Mouse (Mus musculus) neural tube, embryonic 15.5 days (tissue): Measurements from ENCODE around the gene Bach1. TPM values are rescaled to one million over a fixed set of nuclear protein-coding genes. Genes with fewer than 3 reads are reported as not detected.
A peak's percentile ranks its signal among the peaks of the same experiment; 100 is the strongest.

ENCODE experiments used
- ATAC-seq: fragments of 200-750 bp; cut with Nextera tagmentation; 2 replicates; pipeline ENCODE4 v1.8.0; 2017; ENCODE audit warnings: mild to moderate bottlenecking, moderate TSS enrichment, moderate library complexity; ENCODE audit not compliant: low FRiP score
- H3K27ac ChIP-seq: fragments of 300-500 bp; sonication (generic); replicated peaks from 2 replicates; pipeline ENCODE4 v1.5.1; 2015; ENCODE audit warnings: mild to moderate bottlenecking, inconsistent platforms
- H3K27me3 ChIP-seq: fragments of 300-500 bp; sonication (generic); replicated peaks from 2 replicates; pipeline ENCODE4 v1.6.1; 2015; ENCODE audit warnings: inconsistent platforms
- H3K36me3 ChIP-seq: fragments of 300-500 bp; sonication (generic); 2 replicates; pipeline ENCODE4 v1.6.1; 2015; ENCODE audit warnings: inconsistent platforms
- H3K4me1 ChIP-seq: fragments of 300-500 bp; sonication (generic); 2 replicates; pipeline ENCODE4 v1.6.1; 2015; ENCODE audit warnings: inconsistent platforms
- H3K4me2 ChIP-seq: fragments of 300-500 bp; sonication (generic); 2 replicates; pipeline ENCODE4 v1.6.1; 2015; ENCODE audit warnings: inconsistent platforms, mild to moderate bottlenecking, moderate library complexity
- H3K4me3 ChIP-seq: fragments of 300-500 bp; sonication (generic); replicated peaks from 2 replicates; pipeline ENCODE4 v1.5.1; 2015; ENCODE audit warnings: mild to moderate bottlenecking, inconsistent platforms
- H3K9ac ChIP-seq: fragments of 300-500 bp; sonication (generic); replicated peaks from 2 replicates; pipeline ENCODE4 v1.6.1; 2015; ENCODE audit warnings: mild to moderate bottlenecking, inconsistent platforms
- H3K9me3 ChIP-seq: fragments of 300-500 bp; sonication (generic); replicated peaks from 2 replicates; pipeline ENCODE4 v1.6.1; 2016; ENCODE audit warnings: inconsistent platforms
- WGBS: fragments of 180-500 bp; shearing (Covaris S2); methylation state at CpG from one replicate; pipeline ENCODE4 v1.1.7; 2015; ENCODE audit warnings: mixed read lengths; 5-methylcytosine and 5-hydroxymethylcytosine counted together
- polyA plus RNA-seq: library from polyadenylated mRNA; unstranded; fragments of >200 nt; fragmentation: Nextera tagmentation; extraction: Ambion mirVana; gene quantifications from 2 replicates; pipeline ENCODE4 v1.2.1, GENCODE M21; 2015

The Bach1 gene
- 15.7 and 20.7 TPM in 2 replicates for polyA plus RNA-seq

DNA sequence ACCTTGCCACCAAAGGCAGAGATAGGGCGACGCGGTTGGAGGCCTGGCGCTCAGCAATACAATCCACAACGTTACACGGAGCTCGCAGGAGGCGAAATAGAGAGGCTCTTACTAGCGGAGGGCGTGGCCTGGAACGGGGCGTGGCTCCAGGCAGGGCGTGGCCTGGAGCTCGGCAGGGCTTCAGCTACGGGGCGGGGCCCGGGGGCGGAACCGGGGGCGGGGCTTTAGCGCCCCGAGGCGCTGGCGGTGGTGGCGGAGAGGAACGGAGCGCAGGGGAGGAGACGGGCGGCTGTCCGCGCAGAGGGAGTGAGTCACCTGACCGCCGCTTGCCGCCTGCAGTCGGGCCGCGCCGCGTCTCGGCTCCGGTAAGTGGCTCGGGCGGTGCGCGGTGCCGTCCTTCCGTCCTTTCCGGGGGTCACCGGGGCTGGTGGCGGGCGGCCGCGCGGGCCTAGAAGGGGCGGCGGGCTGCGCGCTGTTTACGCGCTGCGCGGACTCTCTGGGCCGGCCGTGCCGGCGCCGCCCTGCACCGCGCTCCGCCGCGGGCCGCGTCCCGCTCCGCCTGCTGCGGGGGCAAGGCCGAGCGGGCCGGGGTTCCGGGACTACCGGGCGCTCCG lies at the start of gene Bach1:
Gene Bach1, plus strand, starts transcription at position 254 of the 614 bp plus-strand sequence.
- Histone ChIP-seq H3K36me3 (no peaks in the 10 kb centered on the region), H3K4me2 (peak within 1 kb of the TSS; percentile 73), H3K27me3 (no peaks in the 10 kb centered on the region), H3K4me3 (peak within 1 kb of the TSS; percentile 88), H3K9me3 (no peaks in the 10 kb centered on the region), H3K9ac (peak within 1 kb of the TSS; percentile 89), H3K4me1 (peaks cover 37% of the 10 kb centered on the region), H3K27ac (peak within 1 kb of the TSS; percentile 93)
- under 1% methylated on average over 75 of the region's 84 CpGs for WGBS
- ATAC-seq, result peak; percentile 94

DNA sequence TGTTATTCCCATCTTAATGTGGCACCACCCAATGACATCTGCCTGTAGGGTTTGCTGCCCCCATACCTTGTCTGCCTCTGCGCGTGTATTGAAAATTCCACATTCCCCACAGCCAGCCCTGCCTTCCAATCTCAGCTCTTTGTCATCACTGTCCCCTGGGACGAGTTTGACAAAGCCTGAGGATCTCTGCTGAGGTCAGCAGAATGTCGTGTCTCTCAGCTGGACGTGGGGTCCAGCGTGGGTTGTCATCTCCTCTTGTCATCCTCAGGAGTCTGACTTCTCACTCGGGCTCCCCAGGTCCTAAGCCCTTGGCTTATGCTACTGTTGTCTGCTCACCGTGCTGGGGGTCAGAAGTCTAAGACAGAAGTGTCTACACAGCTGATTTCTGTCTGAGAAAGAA lies 46.4 kb upstream of the Bach1 start:
- no peak overlapping the region for H3K27ac ChIP-seq
- H3K27me3 ChIP-seq, result no peaks in the 10 kb centered on the region
- H3K36me3 ChIP-seq, result no peaks in the 10 kb centered on the region
- no peak overlapping the region for H3K4me2 ChIP-seq
- no peak overlapping the region for H3K9ac ChIP-seq
- no peaks in the 10 kb centered on the region for H3K4me1 ChIP-seq
- WGBS, result 75% methylated on average over 8 of the region's 8 CpGs
- H3K9me3 ChIP-seq, result no peaks in the 10 kb centered on the region
- no peak overlapping the region for H3K4me3 ChIP-seq
- ATAC-seq, result no peak

GRCm38 (mm10) chr16:87652924-87653323 lies 45.8 kb upstream of the Bach1 start:
- no peak overlapping the region for H3K4me3 ChIP-seq
- WGBS, result 88% methylated on average over 13 of the region's 13 CpGs
- ATAC-seq, result no peak
- no peaks in the 10 kb centered on the region for H3K27me3 ChIP-seq
- no peak overlapping the region for H3K9ac ChIP-seq
- no peak overlapping the region for H3K4me2 ChIP-seq
- H3K27ac ChIP-seq, result no peak overlapping the region
- no peaks in the 10 kb centered on the region for H3K9me3 ChIP-seq
- no peaks in the 10 kb centered on the region for H3K4me1 ChIP-seq
- H3K36me3 ChIP-seq, result no peaks in the 10 kb centered on the region

- H3K36me3 ChIP-seq, result no peaks in the 10 kb centered on the region
- H3K4me3 ChIP-seq, result no peak overlapping the region
- H3K27ac ChIP-seq, result no peak overlapping the region
- no peak overlapping the region for H3K4me2 ChIP-seq
- 75% methylated on average over 11 of the region's 11 CpGs for WGBS
- H3K9ac ChIP-seq, result no peak overlapping the region
- H3K27me3 ChIP-seq, result no peaks in the 10 kb centered on the region
- H3K9me3 ChIP-seq, result no peaks in the 10 kb centered on the region
- H3K4me1 ChIP-seq, result no peaks in the 10 kb centered on the region
- ATAC-seq, result no peak
Observed at GRCm38 (mm10) chr16:87654016-87654575, 44.6 kb upstream of the Bach1 start.

- H3K27me3 ChIP-seq, result no peaks in the 10 kb centered on the region
- no peak overlapping the region for H3K27ac ChIP-seq
- ATAC-seq, result no peak
- no peak overlapping the region for H3K4me2 ChIP-seq
- no peaks in the 10 kb centered on the region for H3K36me3 ChIP-seq
- H3K9ac ChIP-seq, result no peak overlapping the region
- H3K9me3 ChIP-seq, result no peaks in the 10 kb centered on the region
- no peak overlapping the region for H3K4me3 ChIP-seq
- H3K4me1 ChIP-seq, result no peaks in the 10 kb centered on the region
- 75% methylated on average over 5 of the region's 5 CpGs for WGBS
Observed at GRCm38 (mm10) chr16:87655005-87655404, 43.7 kb upstream of the Bach1 start.

DNA sequence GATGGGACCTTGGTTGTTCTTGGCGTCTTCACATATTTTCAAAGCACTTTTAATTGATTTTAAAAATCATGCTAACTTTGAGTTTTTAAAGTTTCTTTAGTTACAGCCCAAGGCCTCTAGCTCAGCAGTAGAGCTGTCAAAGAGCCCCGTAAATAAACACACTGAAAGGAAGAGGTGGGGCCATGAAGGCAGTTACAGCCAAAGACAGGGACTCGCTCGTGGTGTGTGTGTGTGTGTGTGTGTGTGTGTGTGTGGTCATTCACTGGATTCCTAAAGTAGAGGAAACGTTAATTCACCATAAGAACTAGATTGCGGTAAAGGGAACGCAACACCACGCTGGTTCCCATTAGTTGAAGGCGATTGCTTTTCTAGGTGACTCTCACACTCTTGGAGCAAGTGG lies 43.2 kb upstream of the Bach1 start:
- Histone ChIP-seq H3K4me1 (no peaks in the 10 kb centered on the region), H3K4me2 (no peak overlapping the region), H3K36me3 (no peaks in the 10 kb centered on the region), H3K27me3 (no peaks in the 10 kb centered on the region), H3K4me3 (no peak overlapping the region), H3K9me3 (no peaks in the 10 kb centered on the region), H3K9ac (no peak overlapping the region), H3K27ac (no peak overlapping the region)
- WGBS, result 68% methylated on average over 9 of the region's 9 CpGs
- no peak for ATAC-seq

- Histone ChIP-seq H3K27me3 (no peaks in the 10 kb centered on the region), H3K4me2 (no peak overlapping the region), H3K27ac (no peak overlapping the region), H3K4me3 (no peak overlapping the region), H3K9me3 (no peaks in the 10 kb centered on the region), H3K36me3 (no peaks in the 10 kb centered on the region), H3K9ac (no peak overlapping the region), H3K4me1 (no peaks in the 10 kb centered on the region)
- WGBS, result 92% methylated on average over 4 of the region's 4 CpGs
- ATAC-seq, result no peak
Observed at GRCm38 (mm10) chr16:87656771-87657170, 42.0 kb upstream of the Bach1 start.

DNA sequence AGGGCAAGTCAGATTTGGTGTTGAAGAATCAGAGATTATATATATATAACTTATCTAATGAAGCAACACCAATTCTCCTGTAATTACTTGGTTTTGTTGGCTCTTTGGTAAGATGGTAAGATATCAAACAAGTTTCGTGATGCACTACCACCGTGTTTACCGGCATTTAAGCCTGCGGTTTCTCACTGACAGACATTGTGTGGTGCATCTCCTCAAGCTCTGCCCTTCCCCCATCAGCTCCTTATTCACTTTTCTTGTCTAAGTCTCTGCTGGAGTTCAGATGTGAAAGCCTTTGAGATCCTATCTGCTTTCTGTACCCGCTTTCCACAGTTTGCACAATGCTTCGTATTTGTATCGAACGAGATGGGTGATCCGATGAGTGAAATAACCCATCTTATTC lies 41.5 kb upstream of the Bach1 start:
- no peaks in the 10 kb centered on the region for H3K36me3 ChIP-seq
- H3K4me2 ChIP-seq, result no peak overlapping the region
- no peak overlapping the region for H3K9ac ChIP-seq
- no peak overlapping the region for H3K4me3 ChIP-seq
- no peaks in the 10 kb centered on the region for H3K9me3 ChIP-seq
- H3K4me1 ChIP-seq, result no peaks in the 10 kb centered on the region
- H3K27me3 ChIP-seq, result no peaks in the 10 kb centered on the region
- WGBS, result 95% methylated on average over 9 of the region's 9 CpGs
- no peak for ATAC-seq
- H3K27ac ChIP-seq, result no peak overlapping the region

DNA sequence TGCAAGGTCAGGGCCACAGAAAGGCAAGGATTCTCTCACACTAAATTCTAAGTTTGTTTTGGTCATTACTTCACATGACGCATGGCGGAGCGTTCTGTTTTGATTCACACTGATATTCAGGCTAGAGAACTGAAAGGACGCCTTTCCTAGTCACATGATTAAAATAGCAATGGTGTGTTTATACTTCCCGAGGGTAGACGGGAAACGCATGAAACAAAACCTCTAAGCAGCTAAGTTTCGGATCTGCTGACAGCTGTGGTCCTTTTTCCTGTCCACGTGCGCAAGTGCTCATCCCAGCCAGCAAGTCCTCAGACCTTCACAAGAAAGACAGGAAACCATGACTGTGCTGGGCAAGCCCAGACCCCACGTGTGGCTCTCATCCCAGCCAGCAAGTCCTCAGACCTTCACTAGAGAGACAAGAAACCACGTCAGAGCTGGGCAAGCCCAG lies 37.7 kb upstream of the Bach1 start:
- Histone ChIP-seq H3K27ac (no peak overlapping the region), H3K9ac (no peak overlapping the region), H3K27me3 (no peaks in the 10 kb centered on the region), H3K4me1 (peaks cover 3% of the 10 kb centered on the region; the same call in 1 of the 2 replicates), H3K4me2 (no peak overlapping the region), H3K36me3 (no peaks in the 10 kb centered on the region), H3K9me3 (no peaks in the 10 kb centered on the region), H3K4me3 (no peak overlapping the region)
- 83% methylated on average over 12 of the region's 12 CpGs for WGBS
- no peak for ATAC-seq

DNA sequence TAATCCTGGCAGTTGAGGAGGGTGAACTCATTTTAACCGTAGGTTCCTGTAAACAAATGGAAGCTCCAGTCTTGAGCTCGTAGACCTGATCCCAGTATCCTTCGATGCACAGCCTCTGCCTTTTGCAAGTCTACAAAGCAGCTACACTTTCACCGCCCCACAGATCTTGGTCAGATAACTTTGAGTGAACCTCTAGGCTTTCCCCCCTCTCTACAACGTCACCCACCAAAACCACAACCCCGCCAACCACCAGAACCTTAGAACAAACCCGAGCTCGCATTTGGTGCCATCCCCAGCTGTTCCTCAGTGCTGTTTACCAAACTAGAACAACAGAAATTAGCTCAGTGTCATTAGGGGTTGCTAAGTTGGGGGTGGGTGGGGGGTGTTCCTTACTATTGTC lies 37.1 kb upstream of the Bach1 start:
- H3K4me3 ChIP-seq, result no peak overlapping the region
- peaks cover 3% of the 10 kb centered on the region; the same call in 1 of the 2 replicates for H3K4me1 ChIP-seq
- no peak overlapping the region for H3K27ac ChIP-seq
- WGBS, result 88% methylated on average over 8 of the region's 8 CpGs
- no peak overlapping the region for H3K9ac ChIP-seq
- ATAC-seq, result no peak
- H3K9me3 ChIP-seq, result no peaks in the 10 kb centered on the region
- no peak overlapping the region for H3K4me2 ChIP-seq
- no peaks in the 10 kb centered on the region for H3K36me3 ChIP-seq
- H3K27me3 ChIP-seq, result no peaks in the 10 kb centered on the region

- no peak overlapping the region for H3K4me3 ChIP-seq
- no peaks in the 10 kb centered on the region for H3K36me3 ChIP-seq
- no peak overlapping the region for H3K27ac ChIP-seq
- H3K4me1 ChIP-seq, result peaks cover 3% of the 10 kb centered on the region; the same call in 1 of the 2 replicates
- 94% methylated on average over 2 of the region's 2 CpGs for WGBS
- no peak overlapping the region for H3K4me2 ChIP-seq
- H3K27me3 ChIP-seq, result no peaks in the 10 kb centered on the region
- H3K9me3 ChIP-seq, result no peaks in the 10 kb centered on the region
- no peak for ATAC-seq
- no peak overlapping the region for H3K9ac ChIP-seq
Observed at GRCm38 (mm10) chr16:87662528-87662927, 36.2 kb upstream of the Bach1 start.

DNA sequence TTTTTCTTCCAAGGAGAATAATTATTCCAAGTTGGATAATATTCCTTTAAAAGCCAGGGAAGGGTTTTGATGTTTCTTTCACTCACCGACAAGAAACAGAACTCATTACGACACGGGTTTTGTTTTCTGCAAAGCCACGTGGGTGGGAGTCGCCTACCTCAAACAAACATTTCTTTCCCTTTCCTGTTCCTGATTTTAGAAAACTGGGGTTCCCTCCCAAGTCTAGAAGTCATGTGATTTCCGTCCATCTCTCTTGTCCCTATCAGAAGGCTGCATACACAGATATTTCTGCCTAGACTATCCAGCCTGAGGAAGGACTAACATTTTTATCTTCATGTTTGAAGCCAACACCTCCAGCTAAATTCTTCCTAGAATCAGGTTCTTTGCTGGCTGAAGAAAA lies 34.9 kb upstream of the Bach1 start:
- no peaks in the 10 kb centered on the region for H3K36me3 ChIP-seq
- no peak overlapping the region for H3K4me3 ChIP-seq
- no peak overlapping the region for H3K27ac ChIP-seq
- H3K4me2 ChIP-seq, result no peak overlapping the region
- H3K4me1 ChIP-seq, result peaks cover 3% of the 10 kb centered on the region; the same call in 1 of the 2 replicates
- WGBS, result 81% methylated on average over 6 of the region's 6 CpGs
- no peak overlapping the region for H3K9ac ChIP-seq
- no peaks in the 10 kb centered on the region for H3K27me3 ChIP-seq
- H3K9me3 ChIP-seq, result no peaks in the 10 kb centered on the region
- no peak for ATAC-seq
